Mouse (Mus musculus): ENCODE data around the gene Ripk4.

Gene Ripk4

DNA sequence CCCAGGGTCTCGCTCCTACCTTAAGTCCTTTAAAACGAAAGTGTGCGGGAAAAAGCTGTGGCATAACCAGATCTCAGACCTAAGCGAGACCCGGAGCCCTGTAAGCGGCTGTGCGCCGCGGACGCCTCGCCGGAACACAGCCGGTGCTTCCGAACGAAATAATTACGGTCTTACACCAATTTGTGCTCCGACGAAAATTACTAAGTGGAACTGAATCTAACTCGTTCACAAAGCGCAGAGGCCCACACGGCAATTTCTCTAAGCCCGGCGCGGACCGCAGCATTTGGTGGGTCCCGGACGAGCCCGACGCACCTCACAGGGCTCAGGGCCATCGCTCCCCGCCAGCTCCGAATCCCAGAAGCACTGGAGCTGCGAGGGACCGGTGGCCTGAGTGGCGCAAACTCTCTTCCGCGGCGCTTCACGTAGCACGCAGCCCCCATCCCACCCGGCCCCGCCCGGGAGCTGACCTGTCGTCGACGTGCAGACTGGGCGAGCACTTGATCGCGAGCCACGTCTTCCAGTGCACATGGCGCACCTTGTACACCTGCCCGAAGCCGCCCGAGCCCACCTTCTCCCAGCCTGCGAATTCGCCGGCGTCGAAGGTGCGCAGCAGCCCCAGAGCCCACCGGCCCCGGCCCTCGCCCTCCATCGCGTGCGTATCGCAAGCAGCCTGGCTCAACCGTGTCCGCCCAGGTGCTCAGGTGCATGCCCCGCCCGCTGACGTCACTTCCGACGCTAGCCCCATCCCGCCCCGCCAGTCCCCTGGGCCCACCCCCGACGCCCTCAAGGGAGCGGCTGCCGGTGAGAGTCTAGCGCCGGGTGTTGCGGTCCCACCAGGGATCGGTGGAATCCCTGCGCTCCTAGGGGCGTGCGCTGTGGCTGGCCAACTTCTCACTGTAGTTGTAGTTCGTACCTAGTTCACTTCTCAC is at the start of gene Ripk4:
TSS of gene Ripk4 (minus strand) at position 727 of the 929 bp plus-strand sequence.
- DNase-seq (ENCODE audit: low spot score), result peak; percentile 71

DNA sequence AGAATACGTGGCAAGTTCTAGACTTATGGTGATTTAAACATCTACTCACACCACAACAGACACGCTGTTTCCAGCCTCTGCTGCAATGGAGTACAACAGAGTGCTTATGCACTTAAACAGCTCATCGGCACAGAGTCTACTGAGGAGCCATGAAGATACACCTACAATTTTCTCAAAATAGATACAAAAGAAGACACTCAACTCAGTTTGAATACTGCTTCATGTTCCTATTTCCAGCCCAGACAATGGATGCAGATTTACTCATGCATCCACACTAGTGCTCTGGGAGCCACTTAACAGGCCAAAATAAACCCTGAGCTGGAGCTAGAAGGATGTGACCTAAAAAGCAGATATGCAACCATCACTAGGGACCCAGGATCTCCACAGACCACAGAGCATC is 45.3 kb upstream of the Ripk4 start:
- DNase-seq (ENCODE audit: low spot score), result no peak

DNA sequence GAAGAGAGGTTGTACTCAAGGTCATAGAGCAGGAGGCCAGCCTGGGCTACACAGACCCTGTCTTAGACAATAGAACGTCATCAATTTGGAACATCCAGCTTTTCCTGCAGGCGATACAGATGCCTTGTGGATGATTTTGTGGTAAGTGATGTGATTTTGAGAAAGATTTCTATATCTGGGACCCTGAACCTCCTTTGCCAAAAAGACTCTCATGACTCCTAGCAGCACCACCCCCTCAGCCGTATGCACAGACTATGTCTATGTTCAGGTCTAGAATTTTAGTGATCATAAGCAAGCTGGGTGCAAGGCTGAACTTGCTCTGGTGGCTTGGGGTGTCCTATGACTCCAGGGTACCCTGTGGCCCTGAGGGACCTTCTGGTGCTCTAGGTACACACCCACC is 42.1 kb upstream of the Ripk4 start:
- no peak for DNase-seq (ENCODE audit: low spot score)

DNA sequence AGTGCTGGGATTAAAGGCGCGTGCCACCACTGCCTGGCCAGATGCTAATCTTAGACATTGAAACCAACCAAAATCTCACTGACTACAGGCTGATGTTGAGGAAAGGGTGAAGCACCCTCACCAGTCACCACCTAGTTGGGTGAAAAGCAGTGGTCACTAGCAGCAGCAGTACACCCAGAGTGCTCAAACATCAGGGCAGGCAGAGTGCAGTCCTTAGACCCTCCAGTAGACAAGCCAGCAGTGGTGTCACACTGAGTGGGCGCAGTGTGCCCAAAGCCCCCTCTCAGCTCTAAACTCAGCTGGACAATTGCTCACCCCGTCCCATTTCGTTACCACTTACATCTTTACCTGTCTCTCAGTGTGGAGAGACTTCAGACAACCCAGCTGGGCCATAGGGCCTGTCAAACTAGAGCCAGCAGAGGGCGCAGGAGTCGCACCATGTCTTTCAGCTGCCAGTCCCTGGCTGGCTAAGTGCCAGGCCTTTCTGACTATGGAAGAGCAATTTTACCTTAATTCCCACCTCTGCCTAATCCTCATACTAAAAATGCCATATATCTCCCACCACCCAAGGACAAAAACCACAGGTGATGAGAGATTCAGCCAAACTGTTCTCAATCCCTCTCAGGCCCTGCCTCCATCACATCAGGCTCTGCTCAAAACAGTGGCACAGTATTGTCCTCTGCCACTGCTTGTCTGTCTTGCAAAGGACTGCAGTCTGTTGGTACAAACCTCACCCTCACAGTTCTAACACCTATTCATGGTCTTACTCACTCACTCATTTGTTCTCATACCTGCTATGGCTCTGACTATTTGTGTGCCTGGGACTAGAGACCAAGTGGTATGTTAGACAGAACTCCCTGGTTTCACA is 41.3 kb upstream of the Ripk4 start:
- DNase-seq (ENCODE audit: low spot score), result peak; percentile 78

DNA sequence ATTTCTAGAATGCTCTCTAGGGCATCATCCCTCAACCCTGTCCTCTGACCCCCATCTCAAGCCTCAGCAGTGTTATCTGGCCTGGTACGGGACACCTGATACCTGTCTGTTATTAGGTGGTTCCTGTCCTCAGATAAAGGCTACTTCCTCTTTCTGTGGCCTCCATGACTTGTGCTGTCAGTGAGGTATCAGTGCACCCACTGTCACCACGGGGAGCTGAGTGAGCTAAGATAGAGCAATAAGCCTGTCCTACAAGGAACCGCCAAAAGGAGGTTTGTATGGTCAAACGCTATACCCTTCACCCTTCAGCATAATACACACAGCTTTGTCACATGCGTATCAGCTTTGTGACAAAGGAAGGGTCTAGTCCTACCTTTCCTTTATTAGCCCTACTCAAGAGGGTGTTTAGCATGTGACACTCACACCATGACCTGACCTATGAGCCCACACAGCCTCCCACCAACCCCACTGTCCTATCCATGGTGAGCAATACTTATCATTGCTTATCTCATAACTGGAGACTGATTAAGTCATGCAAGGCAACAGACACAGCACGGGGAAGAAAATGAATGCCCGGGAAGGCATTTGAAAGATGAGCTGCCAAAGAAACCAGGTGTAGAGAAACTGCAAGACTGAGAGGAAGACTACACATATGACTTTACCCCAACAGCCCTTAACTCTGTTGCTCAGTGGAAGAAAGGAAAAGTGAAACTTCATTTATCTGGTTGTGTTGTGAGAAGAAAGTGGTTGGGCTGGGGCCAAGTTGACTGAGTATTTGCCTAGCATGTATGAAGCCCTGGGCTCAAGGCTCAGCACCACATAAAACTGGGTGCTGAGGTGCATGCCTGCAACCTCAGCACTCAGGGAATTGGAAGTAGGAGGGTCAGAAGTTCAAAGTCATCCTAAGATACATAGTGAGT is 34.6 kb upstream of the Ripk4 start:
- no peak for DNase-seq (ENCODE audit: low spot score)

DNA sequence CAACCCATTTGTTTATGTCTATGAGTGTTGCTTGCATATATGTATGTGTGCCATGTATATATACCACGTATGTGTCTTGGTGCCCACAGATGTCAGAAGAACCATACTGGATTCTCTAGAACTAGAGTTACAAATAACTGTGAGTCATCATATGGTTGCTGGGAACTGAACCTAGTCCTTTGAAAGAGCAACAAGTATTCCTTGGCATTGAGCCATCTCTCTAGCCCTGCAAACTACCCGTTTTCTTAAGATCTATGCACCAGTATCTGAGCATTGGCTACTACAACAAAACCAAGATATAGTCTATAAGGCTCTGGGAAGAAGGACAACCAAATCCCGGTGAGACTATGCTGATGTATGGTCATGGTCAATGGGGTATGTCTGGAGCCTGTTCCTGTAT is 33.6 kb upstream of the Ripk4 start:
- DNase-seq (ENCODE audit: low spot score), result no peak

DNA sequence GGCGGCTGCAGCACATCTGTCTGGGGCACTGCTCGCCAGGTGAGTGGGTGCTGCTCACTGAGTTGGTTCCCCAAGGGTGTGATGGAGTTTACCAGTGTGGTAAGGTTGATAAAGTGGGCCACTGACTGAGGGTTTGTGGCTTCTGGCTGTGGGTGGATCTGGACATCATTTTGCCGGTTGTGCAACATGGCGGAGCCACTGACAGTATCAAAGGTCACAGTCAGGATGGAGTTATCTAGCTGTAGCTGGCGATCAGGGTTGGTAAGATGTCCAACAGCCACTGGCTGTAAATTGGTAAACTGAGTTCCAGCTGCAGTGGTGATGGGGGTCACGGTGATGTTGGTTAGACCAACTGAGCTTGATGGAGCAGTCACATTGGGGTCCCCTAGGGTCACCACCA is 30.7 kb upstream of the Ripk4 start:
- DNase-seq (ENCODE audit: low spot score), result no peak

DNA sequence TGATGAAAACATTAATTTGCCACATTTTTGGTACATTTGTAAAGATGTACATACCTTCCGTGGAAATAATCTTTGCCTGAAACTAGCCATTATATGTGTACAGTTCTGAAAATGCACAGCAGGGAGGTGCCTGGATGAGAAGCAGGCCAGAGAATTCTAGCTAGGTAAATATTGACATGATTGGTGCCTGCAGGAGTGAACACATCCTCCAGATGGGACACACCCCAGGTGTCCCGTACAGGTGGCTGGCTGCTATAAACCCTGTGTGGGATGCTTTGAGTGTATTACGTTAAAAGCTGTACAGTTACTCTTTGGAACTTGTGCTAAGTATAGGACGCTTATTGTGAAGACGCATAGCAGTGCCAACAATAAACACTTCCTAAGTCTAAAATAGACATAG is 19.5 kb upstream of the Ripk4 start:
- no peak for DNase-seq (ENCODE audit: low spot score)

DNA sequence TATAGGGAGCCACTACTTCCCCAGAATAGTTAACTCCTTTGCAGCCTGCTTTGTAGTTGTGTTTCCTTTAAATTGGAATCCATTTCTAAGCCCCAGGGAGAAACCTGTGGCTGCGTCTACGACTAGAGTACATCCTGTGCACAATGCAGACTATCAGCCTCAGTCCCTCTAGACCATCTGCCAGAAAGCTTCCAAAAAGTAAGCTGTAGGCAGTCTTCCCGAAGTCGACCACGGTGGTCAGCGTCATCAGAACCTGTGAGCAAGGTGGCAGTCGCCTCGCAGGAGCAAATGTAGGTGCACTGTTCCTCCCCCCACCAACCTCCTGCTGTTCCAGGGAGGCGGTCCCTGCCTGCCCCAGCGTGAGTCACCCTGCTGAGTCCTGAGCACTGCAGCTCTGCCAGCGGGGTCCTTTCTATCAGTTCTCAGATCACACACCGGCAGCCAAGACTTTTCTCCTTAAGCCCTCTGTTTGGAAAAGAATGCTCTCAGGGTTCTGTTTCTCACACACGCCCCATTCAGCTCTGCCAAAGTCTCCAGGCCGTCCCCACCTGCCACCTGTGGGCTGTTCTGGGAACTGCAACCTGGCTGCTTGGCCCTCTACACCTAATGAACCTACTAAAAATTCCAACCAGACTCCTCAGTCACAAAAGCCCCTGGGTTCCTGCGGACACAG is 14.9 kb upstream of the Ripk4 start:
- peak; percentile 90 for DNase-seq (ENCODE audit: low spot score)

DNA sequence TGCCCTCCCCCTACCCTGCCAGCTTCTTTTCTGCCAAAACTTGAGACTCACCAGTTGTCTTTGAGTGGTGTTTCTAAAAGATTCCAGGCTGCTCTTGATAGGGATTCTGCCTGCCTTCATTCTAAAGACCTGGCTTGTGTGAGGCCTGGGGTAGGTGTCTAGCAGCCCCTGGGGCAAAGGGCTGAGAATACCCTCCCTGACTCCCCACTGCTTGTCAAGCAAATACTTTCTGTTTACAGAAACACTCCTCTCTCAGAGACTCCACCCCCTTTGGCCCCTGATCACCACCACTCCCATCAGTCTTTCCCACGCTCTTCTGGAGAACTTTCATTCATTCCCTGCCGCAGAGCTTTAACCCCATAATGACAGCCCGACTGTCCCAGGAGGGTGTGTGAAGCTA is 2.9 kb upstream of the Ripk4 start:
- no peak for DNase-seq (ENCODE audit: low spot score)

DNA sequence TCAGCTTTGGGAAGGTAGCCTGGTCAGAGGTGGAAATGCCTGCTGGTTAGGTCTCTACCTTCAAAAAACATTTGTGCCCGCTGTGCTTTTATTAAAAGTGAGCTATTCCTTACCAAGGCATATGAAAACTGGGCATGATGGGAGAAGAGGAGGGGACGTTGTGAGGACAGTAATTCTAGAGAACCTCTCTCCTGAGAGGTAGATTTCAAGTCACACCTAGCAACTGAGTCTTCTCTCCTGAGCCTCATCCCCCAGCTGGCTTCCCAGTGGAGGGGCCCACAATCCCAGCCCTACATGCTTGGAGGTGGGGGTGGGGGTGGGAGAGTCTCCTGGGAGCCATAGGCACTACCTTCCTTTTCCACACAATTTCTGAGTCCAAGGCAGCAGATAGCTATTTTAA is 1.0 kb upstream of the Ripk4 start:
- DNase-seq (ENCODE audit: low spot score), result no peak

DNA sequence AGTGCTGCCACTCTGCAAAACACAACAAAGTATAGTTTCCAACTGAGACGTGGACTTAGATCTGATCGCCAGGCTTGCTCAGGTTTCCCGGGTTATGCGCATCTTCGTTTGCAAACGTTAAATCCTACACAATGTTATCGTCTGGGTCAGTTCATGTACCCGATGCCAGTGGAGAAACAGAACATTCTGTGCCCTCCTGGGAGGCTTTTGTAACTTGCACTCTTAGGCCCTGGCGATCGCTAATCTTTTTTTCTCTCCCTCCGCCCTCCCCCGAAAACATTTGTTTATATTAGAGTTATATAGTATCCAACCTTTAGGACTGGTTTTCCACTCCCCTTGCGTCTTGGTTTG is 378 bp upstream of the Ripk4 start:
- DNase-seq (ENCODE audit: low spot score), result no peak

DNA sequence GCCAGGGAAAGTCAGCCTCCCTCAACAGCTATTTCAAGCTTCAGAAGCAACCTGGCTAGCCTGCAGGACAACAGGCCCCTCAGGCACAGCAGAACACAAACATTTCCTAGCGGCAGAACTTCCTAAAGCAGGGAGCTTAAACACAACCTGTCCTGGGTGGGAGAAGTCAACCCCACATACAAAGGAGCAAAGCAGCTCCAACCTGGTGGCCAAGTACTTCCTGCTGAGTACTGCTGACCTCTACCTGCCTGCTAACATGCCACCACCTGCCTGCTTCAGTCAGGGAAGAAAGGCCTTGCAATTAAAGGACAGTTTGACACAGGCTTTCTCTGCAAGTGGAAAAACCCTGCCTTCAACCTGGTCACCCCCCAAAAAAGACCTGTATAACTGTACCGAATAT is 1.8 kb downstream of the Ripk4 start:
- no peak for DNase-seq (ENCODE audit: low spot score)

DNA sequence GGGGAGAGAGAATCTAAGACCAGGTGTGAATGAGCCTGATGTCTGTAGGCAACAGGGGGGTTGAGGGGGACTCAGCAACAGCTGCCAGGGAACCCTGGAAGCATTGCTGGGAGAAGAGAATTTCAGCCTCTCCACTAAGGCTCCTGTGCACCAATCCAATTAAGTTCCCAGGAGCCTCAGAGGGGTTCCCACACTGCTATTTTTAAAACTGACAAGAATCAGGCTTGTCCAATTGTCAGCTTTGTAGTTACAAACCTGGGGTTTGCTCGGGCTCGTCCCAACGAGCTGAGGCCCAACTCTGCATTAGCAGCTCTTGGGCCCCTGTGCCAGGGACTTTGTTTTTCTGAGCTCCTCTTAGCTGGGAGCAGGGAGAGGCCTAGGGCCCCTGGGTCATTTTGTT is 3.9 kb downstream of the Ripk4 start:
- no peak for DNase-seq (ENCODE audit: low spot score)

DNA sequence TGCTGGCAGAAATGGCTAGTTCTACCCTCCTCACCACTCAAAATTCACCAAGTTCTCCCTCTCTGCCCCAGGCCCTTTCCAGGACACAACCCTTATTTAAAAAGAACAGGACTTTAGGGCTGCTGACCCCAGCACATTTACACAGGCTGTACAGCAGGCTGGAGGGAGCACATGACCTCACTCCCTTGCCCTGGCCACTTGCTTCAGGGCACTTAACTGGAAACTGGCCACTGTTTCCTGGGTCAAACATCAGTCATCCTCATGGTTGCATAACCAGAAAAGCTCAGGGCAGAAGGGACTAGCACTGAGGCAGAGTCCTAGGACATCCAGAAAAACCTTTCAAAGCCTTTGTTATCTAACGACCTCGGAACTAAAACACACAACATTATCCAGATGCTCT is 5.3 kb downstream of the Ripk4 start:
- DNase-seq (ENCODE audit: low spot score), result no peak

DNA sequence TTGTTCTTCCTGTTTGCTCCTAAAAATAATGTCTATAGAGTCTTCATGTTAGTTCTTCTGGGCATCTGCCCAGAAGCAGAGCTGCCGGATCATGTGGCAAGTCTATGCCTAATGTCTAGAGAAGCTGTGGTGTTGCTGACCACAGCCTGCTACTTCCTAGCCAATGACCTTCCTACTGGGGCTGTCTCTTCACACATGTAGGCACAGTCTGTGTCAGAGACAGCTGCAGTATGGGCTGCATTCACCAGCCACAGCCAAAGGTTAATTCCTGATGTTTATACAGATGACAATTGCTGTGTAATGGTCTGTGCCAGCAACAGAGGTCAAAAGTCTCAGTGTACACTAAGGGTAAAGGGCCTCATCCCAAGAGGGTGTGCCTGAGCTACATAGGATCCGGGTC is 7.1 kb downstream of the Ripk4 start:
- no peak for DNase-seq (ENCODE audit: low spot score)

DNA sequence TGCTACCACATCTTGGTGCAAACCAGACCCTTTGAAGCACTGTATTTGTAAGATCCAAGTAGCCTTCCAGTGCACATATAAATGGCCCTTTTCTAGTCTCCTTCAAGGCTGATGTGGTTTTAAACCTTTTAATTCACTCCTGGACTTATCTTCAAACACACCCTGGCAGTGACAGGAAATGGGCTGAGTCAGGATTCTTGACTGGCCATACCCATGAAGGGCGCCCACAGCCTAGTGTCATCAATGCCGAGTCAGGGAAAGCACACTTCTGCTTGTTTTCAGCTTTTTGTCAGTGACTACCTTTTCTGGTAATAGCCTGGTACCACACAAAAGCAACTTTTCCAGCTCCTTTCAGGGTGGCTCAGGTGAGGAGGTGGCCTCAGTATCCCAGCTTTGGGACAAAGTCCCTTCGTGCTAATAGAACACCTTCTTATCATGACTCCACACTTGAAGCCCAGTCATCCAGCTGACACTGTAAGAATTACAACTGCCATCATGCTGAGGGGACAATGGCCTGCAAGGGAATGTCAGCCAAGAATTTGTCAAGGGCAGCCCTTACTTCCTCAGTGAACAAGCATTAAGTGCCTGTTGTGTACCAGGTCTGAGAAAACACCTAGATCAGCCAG is 11.2 kb downstream of the Ripk4 start:
- DNase-seq (ENCODE audit: low spot score), result no peak

DNA sequence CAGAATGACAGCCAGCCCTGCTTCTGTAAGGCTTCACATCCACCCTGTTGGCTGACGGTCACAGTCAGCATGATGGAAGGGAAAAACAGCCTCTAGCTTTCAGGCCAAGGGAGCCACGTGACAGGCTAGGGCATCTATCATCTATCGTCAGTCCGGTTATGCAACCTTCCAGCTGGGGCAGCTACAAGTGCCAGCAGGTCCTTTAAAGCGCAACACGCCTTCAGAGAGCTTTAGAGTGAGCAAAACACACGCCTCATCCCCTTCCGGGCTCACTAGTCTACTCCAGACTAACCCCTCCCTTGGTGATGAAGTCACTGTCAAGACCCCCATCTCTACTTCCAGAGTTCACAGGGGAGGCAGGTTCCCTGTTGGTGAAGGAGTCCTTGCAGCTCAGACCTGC is 11.7 kb downstream of the Ripk4 start:
- peak; percentile 61 for DNase-seq (ENCODE audit: low spot score)

DNA sequence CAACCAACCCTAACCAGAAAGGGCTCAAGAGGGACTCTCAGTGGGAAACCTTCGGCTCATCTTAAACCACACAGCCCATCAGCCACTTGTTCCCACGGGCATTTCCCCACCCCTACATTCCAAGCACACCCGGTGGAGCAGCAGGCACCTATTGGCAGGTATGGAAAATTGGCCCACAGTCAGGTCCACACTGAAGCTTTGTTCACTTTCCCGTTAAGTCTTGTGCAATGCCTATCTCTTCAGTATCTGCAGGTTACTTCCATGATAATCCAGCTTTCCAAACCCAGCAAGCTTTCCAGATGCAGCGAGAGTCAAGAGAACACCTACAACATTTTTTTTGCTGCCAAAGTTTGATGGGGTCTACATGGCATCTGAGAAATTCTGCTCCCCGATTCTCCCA is 15.2 kb downstream of the Ripk4 start:
- DNase-seq (ENCODE audit: low spot score), result no peak

DNA sequence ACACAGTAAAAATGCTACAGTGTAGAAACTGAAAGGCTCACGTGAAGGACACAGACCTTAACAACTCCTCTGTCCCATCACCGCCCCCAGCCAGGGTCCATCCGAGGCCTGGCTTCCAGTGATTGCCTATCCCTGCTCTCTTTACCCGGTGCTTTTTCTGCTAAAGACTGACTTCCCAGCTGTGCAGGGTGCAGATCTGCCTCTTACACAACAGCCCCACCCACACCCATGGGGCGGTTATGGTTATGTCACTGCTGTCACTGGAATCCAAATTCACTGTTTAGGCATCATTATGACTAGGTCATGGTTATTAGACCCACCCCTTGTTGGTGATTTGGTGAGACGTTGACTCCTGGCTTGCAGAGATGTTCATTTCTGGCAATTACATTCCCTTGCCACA is 25.6 kb downstream of the Ripk4 start:
- DNase-seq (ENCODE audit: low spot score), result no peak

DNA sequence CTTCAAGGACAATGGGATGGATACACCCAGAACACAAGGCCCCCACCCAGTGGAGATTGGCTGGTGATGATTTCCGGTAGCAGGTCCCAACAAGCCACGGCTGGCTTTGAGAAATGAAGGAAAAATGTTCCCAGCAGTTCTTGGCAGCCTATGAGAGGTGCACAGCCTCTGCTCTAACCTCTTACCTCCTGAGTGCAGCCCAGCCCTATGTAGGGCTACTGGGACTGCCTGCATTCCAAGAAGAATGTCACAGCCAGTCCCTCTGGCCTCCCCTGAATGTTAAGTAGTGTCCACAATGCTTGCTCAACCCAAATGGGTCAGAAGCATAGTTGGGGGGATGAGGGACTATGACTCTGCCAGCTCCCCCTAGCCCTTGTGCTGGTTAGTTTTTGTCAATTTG is 27.0 kb downstream of the Ripk4 start:
- no peak for DNase-seq (ENCODE audit: low spot score)
